Mouse (Mus musculus): ENCODE results near the gene Dhodh. TPM values are rescaled to one million over a fixed set of nuclear protein-coding genes. Genes with fewer than 3 reads are reported as not detected.

The Dhodh gene
- polyA plus RNA-seq, 1 experiment from 2014 or later: 45.9 TPM

GRCm38 (mm10) chr8:109576311-109576710 is 32.2 kb downstream of the Dhodh start:
- Histone ChIP-seq H3K36me3 (ENCODE audit: control insufficient read depth, insufficient read depth, low read length) (no peaks in the 10 kb centered on the region), H3K4me3 (ENCODE audit: low read depth, low read length) (no peak overlapping the region)

DNA sequence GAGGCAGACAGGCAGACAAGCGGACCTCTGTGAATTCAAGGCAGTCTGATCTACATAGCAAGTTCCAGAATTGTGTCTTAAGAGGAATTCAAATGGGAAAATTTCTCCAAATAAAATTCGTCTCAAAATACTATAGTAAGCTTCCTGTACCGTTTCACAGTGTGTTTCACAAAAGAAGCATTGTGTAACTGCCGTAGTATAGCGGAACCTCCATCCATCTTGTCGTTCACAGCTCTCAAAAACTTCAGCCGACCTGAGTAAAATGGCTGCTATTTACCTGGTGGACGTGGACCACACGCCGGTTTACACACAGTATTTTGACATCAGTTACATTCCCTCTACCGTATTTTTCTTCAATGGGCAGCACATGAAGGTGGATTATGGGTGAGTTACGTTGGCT is 37.3 kb downstream of the Dhodh start:
- Histone ChIP-seq H3K27me3 (ENCODE audit: control insufficient read depth, insufficient read depth, low read length) (no peaks in the 10 kb centered on the region), H3K4me3 (ENCODE audit: low read depth, low read length) (no peak overlapping the region), H3K4me2 (ENCODE audit: low read depth) (no peak overlapping the region), H3K9ac (ENCODE audit: low read length) (no peak overlapping the region), H3K27ac (ENCODE audit: low read depth, low read length) (no peak overlapping the region), H3K9me3 (ENCODE audit: control insufficient read depth, low read length) (no peaks in the 10 kb centered on the region), H3K36me3 (ENCODE audit: control insufficient read depth, insufficient read depth, low read length) (no peaks in the 10 kb centered on the region), H3K4me1 (ENCODE audit: control insufficient read depth, insufficient read depth, low read length) (no peaks in the 10 kb centered on the region)
- ATAC-seq (ENCODE audit: insufficient read depth, low FRiP score, low TSS enrichment) (no peak), DNase-seq (ENCODE audit: low spot score) (no peak)
- 91% methylated on average over 12 of the region's 12 CpGs for WGBS

More at GRCm38 (mm10) chr8:109576311-109576710, 32.2 kb downstream of the Dhodh start:
- no peak for ATAC-seq (ENCODE audit: insufficient read depth, low FRiP score, low TSS enrichment)
- H3K9me3 ChIP-seq (ENCODE audit: control insufficient read depth, low read length): no peaks in the 10 kb centered on the region
- H3K27ac ChIP-seq (ENCODE audit: low read depth, low read length): no peak overlapping the region
- H3K9ac ChIP-seq (ENCODE audit: low read length): no peak overlapping the region
- H3K4me2 ChIP-seq (ENCODE audit: low read depth): no peak overlapping the region
- DNase-seq (ENCODE audit: low spot score): no peak
- 70% methylated on average over 4 of the region's 4 CpGs for WGBS
- H3K4me1 ChIP-seq (ENCODE audit: control insufficient read depth, insufficient read depth, low read length): no peaks in the 10 kb centered on the region
- H3K27me3 ChIP-seq (ENCODE audit: control insufficient read depth, insufficient read depth, low read length): no peaks in the 10 kb centered on the region

GRCm38 (mm10) chr8:109565498-109566333 is 42.8 kb downstream of the Dhodh start, which contains the start of the genes Dhx38 and Txnl4b:
Dhx38 (minus strand) TSS chr8:109565861.
Txnl4b (plus strand) TSS chr8:109565892.
- H3K36me3 ChIP-seq (ENCODE audit: control insufficient read depth, insufficient read depth, low read length): no peaks in the 10 kb centered on the region
- peak within 1 kb of the TSS; percentile 94 for H3K4me3 ChIP-seq (ENCODE audit: low read depth, low read length)
- ATAC-seq (ENCODE audit: insufficient read depth, low FRiP score, low TSS enrichment): peak; percentile 98
- peak; percentile 97 for DNase-seq (ENCODE audit: low spot score)
- H3K9me3 ChIP-seq (ENCODE audit: control insufficient read depth, low read length): no peaks in the 10 kb centered on the region
- no peaks in the 10 kb centered on the region for H3K4me1 ChIP-seq (ENCODE audit: control insufficient read depth, insufficient read depth, low read length)
- H3K4me2 ChIP-seq (ENCODE audit: low read depth): peak within 1 kb of the TSS; percentile 83
- H3K27ac ChIP-seq (ENCODE audit: low read depth, low read length): peak within 1 kb of the TSS; percentile 86
- no peaks in the 10 kb centered on the region for H3K27me3 ChIP-seq (ENCODE audit: control insufficient read depth, insufficient read depth, low read length)
- peak within 1 kb of the TSS; percentile 96 for H3K9ac ChIP-seq (ENCODE audit: low read length)
- WGBS: under 1% methylated on average over 52 of the region's 52 CpGs

GRCm38 (mm10) chr8:109564766-109565165 is 43.7 kb downstream of the Dhodh start:
- no peaks in the 10 kb centered on the region for H3K9me3 ChIP-seq (ENCODE audit: control insufficient read depth, low read length)
- peaks cover 5% of the 10 kb centered on the region; the same call in 1 of the 2 replicates for H3K36me3 ChIP-seq (ENCODE audit: control insufficient read depth, insufficient read depth, low read length)
- H3K27me3 ChIP-seq (ENCODE audit: control insufficient read depth, insufficient read depth, low read length): no peaks in the 10 kb centered on the region
- H3K4me2 ChIP-seq (ENCODE audit: low read depth): peak overlapping the region; percentile 83
- no peak for DNase-seq (ENCODE audit: low spot score)
- H3K27ac ChIP-seq (ENCODE audit: low read depth, low read length): no peak overlapping the region
- no peaks in the 10 kb centered on the region for H3K4me1 ChIP-seq (ENCODE audit: control insufficient read depth, insufficient read depth, low read length)
- H3K4me3 ChIP-seq (ENCODE audit: low read depth, low read length): peak overlapping the region; percentile 94
- no peak for ATAC-seq (ENCODE audit: insufficient read depth, low FRiP score, low TSS enrichment)
- WGBS: 5% methylated on average over 10 of the region's 10 CpGs
- H3K9ac ChIP-seq (ENCODE audit: low read length): peak overlapping the region; percentile 96

GRCm38 (mm10) chr8:109563881-109564280 is 44.6 kb downstream of the Dhodh start:
- Histone ChIP-seq H3K4me3 (ENCODE audit: low read depth, low read length) (no peak overlapping the region), H3K9me3 (ENCODE audit: control insufficient read depth, low read length) (no peaks in the 10 kb centered on the region), H3K4me1 (ENCODE audit: control insufficient read depth, insufficient read depth, low read length) (no peaks in the 10 kb centered on the region), H3K36me3 (ENCODE audit: control insufficient read depth, insufficient read depth, low read length) (peaks cover 11% of the 10 kb centered on the region), H3K9ac (ENCODE audit: low read length) (no peak overlapping the region), H3K4me2 (ENCODE audit: low read depth) (peak overlapping the region; percentile 83), H3K27me3 (ENCODE audit: control insufficient read depth, insufficient read depth, low read length) (no peaks in the 10 kb centered on the region), H3K27ac (ENCODE audit: low read depth, low read length) (no peak overlapping the region)
- 83% methylated on average over 2 of the region's 2 CpGs for WGBS
- ATAC-seq (ENCODE audit: insufficient read depth, low FRiP score, low TSS enrichment) (no peak), DNase-seq (ENCODE audit: low spot score) (no peak)

DNA sequence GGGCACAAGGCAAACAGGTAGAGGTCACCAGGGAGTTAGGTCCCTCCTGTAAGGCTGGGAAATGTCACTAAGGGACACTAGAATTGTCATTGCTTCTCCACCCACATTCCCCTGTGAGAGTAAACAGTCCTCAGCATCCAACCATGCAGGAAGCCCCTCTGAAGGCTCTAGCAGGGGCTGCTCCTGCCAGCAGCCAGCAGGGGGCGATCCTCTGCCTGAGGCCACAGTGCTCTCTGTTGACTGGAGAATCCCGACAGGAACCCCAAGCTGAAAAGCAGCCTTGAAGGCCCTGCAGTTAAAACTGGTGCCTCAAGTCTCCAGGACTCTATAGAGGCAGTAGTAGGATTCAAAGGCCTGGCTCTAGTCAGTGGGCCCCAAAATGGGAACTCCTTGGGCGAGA is 56.8 kb downstream of the Dhodh start:
- DNase-seq (ENCODE audit: low spot score) (peak; percentile 54), ATAC-seq (ENCODE audit: insufficient read depth, low FRiP score, low TSS enrichment) (no peak)
- peaks cover 45% of the 10 kb centered on the region for H3K36me3 ChIP-seq (ENCODE audit: control insufficient read depth, insufficient read depth, low read length)
- H3K4me2 ChIP-seq (ENCODE audit: low read depth): no peak overlapping the region
- H3K27ac ChIP-seq (ENCODE audit: low read depth, low read length): no peak overlapping the region
- 48% methylated on average over 3 of the region's 3 CpGs for WGBS
- no peaks in the 10 kb centered on the region for H3K27me3 ChIP-seq (ENCODE audit: control insufficient read depth, insufficient read depth, low read length)
- H3K9me3 ChIP-seq (ENCODE audit: control insufficient read depth, low read length): no peaks in the 10 kb centered on the region
- H3K4me3 ChIP-seq (ENCODE audit: low read depth, low read length): no peak overlapping the region
- H3K4me1 ChIP-seq (ENCODE audit: control insufficient read depth, insufficient read depth, low read length): no peaks in the 10 kb centered on the region
- no peak overlapping the region for H3K9ac ChIP-seq (ENCODE audit: low read length)

DNA sequence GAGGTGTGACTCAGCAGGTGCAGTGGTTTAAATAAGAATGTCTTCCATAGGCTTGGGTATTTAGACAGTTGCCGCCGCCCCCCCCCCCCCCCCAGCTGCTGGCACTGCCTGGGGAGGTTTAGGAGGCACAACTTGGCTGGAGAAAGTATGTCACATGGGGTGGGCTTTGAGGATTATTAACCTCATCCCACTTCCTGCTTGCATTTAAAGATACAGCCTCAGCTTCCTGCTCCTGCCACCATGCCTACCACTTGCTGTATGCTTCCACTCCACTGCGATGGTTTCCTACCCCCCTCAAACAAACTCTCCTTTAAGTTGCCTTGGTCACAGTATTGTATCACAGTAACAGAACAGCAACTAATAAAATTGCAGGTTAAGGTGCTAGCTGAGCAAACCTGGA is 64.4 kb downstream of the Dhodh start:
- H3K9ac ChIP-seq (ENCODE audit: low read length): no peak overlapping the region
- no peak overlapping the region for H3K27ac ChIP-seq (ENCODE audit: low read depth, low read length)
- WGBS: 62% methylated on average over 3 of the region's 3 CpGs
- no peak overlapping the region for H3K4me2 ChIP-seq (ENCODE audit: low read depth)
- DNase-seq (ENCODE audit: low spot score) (no peak), ATAC-seq (ENCODE audit: insufficient read depth, low FRiP score, low TSS enrichment) (no peak)
- peaks cover 10% of the 10 kb centered on the region for H3K36me3 ChIP-seq (ENCODE audit: control insufficient read depth, insufficient read depth, low read length)
- H3K9me3 ChIP-seq (ENCODE audit: control insufficient read depth, low read length): no peaks in the 10 kb centered on the region
- H3K27me3 ChIP-seq (ENCODE audit: control insufficient read depth, insufficient read depth, low read length): no peaks in the 10 kb centered on the region
- H3K4me3 ChIP-seq (ENCODE audit: low read depth, low read length): no peak overlapping the region
- H3K4me1 ChIP-seq (ENCODE audit: control insufficient read depth, insufficient read depth, low read length): no peaks in the 10 kb centered on the region

DNA sequence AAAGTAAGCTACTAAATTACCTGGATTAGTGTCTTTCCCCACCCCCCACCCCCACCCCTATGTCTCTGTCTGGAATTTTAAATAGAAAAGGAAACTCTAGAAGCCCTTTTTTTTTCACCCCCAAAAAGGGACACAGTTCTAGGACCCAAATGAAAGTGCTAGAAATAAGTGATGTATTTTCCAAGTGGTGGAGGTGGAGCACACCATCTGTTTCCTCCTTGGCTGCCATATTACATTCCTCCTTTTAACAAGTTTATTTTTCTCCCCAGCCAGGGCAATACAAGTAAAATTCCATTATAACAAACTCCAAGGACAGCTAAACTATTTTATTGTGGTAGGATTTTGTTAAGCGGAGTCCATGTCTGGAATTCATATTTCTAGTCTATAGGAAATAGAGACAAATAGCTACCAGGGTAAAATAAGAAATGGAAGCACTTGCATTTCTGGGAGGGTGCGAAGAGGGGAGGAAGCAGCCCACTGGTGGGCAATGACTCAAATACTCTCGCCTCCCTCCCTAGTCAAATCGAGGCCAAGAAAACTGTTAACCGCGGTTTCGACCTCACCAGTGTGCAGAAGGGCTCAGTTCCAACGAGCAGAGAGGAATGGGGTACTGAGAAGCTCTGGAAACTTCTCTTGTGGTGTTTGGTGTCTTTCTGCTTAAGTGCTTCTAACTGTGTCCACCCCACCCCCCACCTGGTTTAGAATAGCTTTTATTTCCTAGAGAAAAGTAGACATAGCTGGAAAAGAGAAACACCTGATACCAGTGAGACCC is 65.5 kb downstream of the Dhodh start:
- Histone ChIP-seq H3K4me2 (ENCODE audit: low read depth) (no peak overlapping the region), H3K4me1 (ENCODE audit: control insufficient read depth, insufficient read depth, low read length) (no peaks in the 10 kb centered on the region), H3K9ac (ENCODE audit: low read length) (no peak overlapping the region), H3K4me3 (ENCODE audit: low read depth, low read length) (no peak overlapping the region), H3K9me3 (ENCODE audit: control insufficient read depth, low read length) (no peaks in the 10 kb centered on the region), H3K27ac (ENCODE audit: low read depth, low read length) (no peak overlapping the region), H3K36me3 (ENCODE audit: control insufficient read depth, insufficient read depth, low read length) (peaks cover 5% of the 10 kb centered on the region), H3K27me3 (ENCODE audit: control insufficient read depth, insufficient read depth, low read length) (no peaks in the 10 kb centered on the region)
- DNase-seq (ENCODE audit: low spot score) (no peak), ATAC-seq (ENCODE audit: insufficient read depth, low FRiP score, low TSS enrichment) (no peak)
- WGBS: 85% methylated on average over 8 of the region's 8 CpGs

Measured in neural tube, embryonic 11.5 days (tissue).